ENCODE assay signal across 9 mouse cellular contexts in the genomic region with DNA sequence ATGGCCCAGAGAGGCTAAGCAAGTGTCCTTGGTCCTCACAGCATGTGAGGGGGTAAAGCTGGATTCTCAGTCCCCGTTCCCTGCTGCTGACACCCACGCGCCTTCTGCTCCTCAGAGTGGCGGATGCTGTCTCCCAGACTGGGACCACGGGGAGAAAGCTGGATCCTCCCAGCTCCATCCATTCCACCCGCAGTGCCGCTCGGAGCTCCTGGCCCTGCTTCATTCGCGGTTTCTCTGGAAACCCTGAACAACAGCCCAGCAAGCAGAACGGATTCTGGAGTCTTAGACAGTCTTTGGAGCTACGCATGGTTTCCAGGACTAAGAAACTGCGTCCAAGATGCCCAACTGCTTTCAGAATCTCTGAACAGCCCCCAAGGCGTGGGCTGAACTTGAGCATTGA.
A peak's percentile ranks its signal among the peaks of the same experiment; 100 is the strongest.
DNase-seq lines count a peak whose midpoint lies in the region; ATAC-seq lines count a peak whose summit lies in the region.
"Had no signal": no experiment of that assay in that cellular context is flagged by ENCODE, and none has a peak within 500 bp of the region (broad histone marks: within the 10 kb centered on the region; RNA-seq: fewer than 3 reads in every experiment).

No protein-coding gene starts in this region.

- H3K4me2 ChIP-seq in kidney, embryonic 16.5 days (replicated peaks; ENCODE audit: low read depth, low read length), result no peak overlapping the region
- no peak overlapping the region; the same call in 1 of the 2 replicates for H3K4me2 ChIP-seq in neural tube, embryonic 15.5 days

- no peaks in the 10 kb centered on the region for H3K36me3 ChIP-seq in kidney, embryonic 16.5 days (ENCODE audit: insufficient read depth, low read length)
- no peaks in the 10 kb centered on the region for H3K36me3 ChIP-seq in neural tube, embryonic 15.5 days

- no peak for ATAC-seq in kidney, embryonic 16.5 days (ENCODE audit: low FRiP score, low TSS enrichment)
- ATAC-seq in neural tube, embryonic 15.5 days (ENCODE audit: low FRiP score), result no peak
- no peak for ATAC-seq in erythroid progenitor cell, adult 5-6 weeks (replicated peaks; ENCODE audit: low FRiP score, poor library complexity, severe bottlenecking)

- H3K27me3 ChIP-seq in kidney, embryonic 16.5 days (ENCODE audit: insufficient read depth, low read length), result no peaks in the 10 kb centered on the region
- no peaks in the 10 kb centered on the region for H3K27me3 ChIP-seq in neural tube, embryonic 15.5 days (replicated peaks)
- H3K27me3 ChIP-seq: Patski had no signal

- no peak overlapping the region for H3K4me3 ChIP-seq in kidney, embryonic 16.5 days (ENCODE audit: low read length)
- H3K4me3 ChIP-seq in neural tube, embryonic 15.5 days (replicated peaks), result no peak overlapping the region

- WGBS in kidney, embryonic 16.5 days, result 70% methylated on average over 14 of the region's 14 CpGs
- 54% methylated on average over 14 of the region's 14 CpGs for WGBS in neural tube, embryonic 15.5 days

- no peak overlapping the region for H3K9ac ChIP-seq in kidney, embryonic 16.5 days (replicated peaks; ENCODE audit: low read length)
- H3K9ac ChIP-seq in neural tube, embryonic 15.5 days (replicated peaks), result no peak overlapping the region

- DNase-seq in kidney, adult 18-20 months, result no peak
- DNase-seq in frontal cortex, adult 2 months (ENCODE audit: extremely low spot score in 1 of 2, low spot score in 1 of 2), result peak; percentile 87 to 91
- DNase-seq in layer of hippocampus, postnatal 10 days (ENCODE audit: low spot score in 2 of 2), result peak; percentile 81
- no peak for DNase-seq in Muller cell, postnatal 12 days (ENCODE audit: inconsistent ontology term)
- no peak for DNase-seq in retina, embryonic 14.5 days (ENCODE audit: low spot score)

- H3K27ac ChIP-seq in kidney, embryonic 16.5 days (ENCODE audit: low read length), result peak overlapping the region; percentile 65
- H3K27ac ChIP-seq in neural tube, embryonic 15.5 days (replicated peaks), result peak overlapping the region; percentile 75

- H3K9me3 ChIP-seq in kidney, embryonic 16.5 days (ENCODE audit: low read length), result no peaks in the 10 kb centered on the region
- no peaks in the 10 kb centered on the region for H3K9me3 ChIP-seq in neural tube, embryonic 15.5 days (replicated peaks)

- H3K4me1 ChIP-seq in kidney, embryonic 16.5 days (ENCODE audit: insufficient read depth, low read length), result peaks cover 58% of the 10 kb centered on the region
- H3K4me1 ChIP-seq in neural tube, embryonic 15.5 days, result peaks cover 56% of the 10 kb centered on the region

Comparison
In these comparisons a context has a peak if more than half of its experiments do, and no peak if none do; other contexts are left out.
1. DNase-seq: peak in frontal cortex, adult 2 months (2 of 2) and layer of hippocampus, postnatal 10 days (2 of 2); none in kidney, adult 18-20 months (single experiment), Muller cell, postnatal 12 days (single experiment) and retina, embryonic 14.5 days (single experiment).